Mouse (Mus musculus) heart, postnatal 4 days (tissue): ENCODE data around the gene Gmeb2. TPM values are rescaled to one million over a fixed set of nuclear protein-coding genes. Genes with fewer than 3 reads are reported as not detected.

Source experiments
- DNase-seq: peaks from one replicate; pipeline ENCODE4 v3.0.0; 2021
- total RNA-seq, 2 experiments: library from RNA; stranded (reverse); gene quantifications; 2 replicates each; pipeline ENCODE4 v1.2.3; 2021

The Gmeb2 gene
- total RNA-seq, 2 experiments from 2014 or later: 15.6 to 20.2 TPM

DNA sequence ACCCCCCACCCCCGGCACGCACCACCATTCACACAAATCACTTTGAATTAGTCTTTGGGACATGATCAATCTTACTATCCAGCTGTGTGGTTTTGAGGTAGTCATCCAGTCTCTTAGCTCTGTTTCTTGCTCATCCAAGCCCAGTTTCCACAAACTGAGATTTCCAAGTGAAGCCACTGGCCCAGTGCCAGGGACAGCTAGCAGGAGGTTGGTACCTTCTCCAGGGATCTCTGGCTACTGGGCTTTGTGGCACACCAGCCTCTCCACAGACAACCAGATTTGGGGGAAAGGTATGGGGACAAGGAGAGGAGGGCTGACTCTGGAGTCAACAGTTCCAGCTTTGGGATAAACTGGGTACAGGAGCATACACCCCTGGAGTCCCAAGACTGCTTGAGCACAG is 67.5 kb downstream of the Gmeb2 start:
- DNase-seq: no peak

- peak; percentile 81 for DNase-seq
Measured at GRCm38 (mm10) chr2:181219538-181220216, 68.2 kb downstream of the Gmeb2 start, which contains the start of gene Fndc11. TSS of gene Fndc11 (plus strand) at chr2:181220013.

DNA sequence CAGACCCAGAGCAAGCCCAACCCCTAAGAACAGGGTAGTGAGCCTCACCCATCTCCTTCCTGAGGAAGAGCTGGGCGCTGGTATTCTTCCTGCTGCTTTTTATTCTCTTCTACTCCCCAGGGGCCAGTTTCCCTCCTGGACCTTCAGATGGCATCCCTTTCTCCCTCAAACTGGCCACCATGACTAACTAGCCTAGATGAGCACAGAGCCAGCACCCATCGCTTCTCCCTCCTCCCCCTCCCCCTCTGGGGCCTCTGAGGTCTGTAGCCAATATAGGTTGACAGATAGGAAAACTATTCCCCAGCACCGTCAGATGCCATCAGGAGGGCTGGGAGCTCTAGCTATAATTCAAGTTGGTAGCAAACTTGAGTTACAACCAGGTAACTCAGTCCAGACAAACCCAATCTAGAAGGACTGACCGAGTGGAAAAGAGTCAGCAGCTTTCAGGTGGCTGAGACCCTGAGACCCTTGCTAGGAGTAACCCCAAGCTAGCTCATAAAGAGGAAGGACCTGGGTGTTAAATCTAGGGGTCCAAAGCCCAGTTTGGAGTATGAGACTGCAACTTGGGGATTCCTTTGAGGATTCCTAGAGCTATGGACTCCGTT is 68.9 kb downstream of the Gmeb2 start:
- DNase-seq: no peak

GRCm38 (mm10) chr2:181216037-181216436 is 71.8 kb downstream of the Gmeb2 start:
- DNase-seq: no peak

DNA sequence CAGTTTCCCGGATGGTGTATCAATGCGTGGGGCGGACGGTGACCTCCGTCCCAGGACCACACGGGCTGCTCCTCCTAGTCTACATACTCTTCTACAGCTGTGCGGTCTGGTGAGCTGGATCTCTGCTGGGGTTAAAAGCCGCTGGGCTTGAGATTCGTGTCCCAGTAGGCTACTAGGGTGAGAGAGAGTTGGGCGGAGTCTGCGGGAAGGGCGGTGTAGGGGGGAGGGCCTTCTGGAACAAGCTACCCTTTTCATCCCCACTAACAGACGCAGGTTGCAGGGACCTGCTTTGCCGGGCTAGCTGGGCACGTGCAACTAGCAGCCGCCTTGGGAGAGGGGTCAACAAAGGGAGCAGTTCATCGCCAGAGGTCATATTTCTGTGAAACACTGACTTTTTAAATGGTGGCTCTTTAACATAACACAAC is 74.8 kb downstream of the Gmeb2 start, which contains the start of gene Srms:
Gene Srms, minus strand, starts transcription at position 165 of the 425 bp plus-strand sequence.
- peak; percentile 25 for DNase-seq

GRCm38 (mm10) chr2:181212389-181213020 is 75.3 kb downstream of the Gmeb2 start:
- DNase-seq: no peak

DNA sequence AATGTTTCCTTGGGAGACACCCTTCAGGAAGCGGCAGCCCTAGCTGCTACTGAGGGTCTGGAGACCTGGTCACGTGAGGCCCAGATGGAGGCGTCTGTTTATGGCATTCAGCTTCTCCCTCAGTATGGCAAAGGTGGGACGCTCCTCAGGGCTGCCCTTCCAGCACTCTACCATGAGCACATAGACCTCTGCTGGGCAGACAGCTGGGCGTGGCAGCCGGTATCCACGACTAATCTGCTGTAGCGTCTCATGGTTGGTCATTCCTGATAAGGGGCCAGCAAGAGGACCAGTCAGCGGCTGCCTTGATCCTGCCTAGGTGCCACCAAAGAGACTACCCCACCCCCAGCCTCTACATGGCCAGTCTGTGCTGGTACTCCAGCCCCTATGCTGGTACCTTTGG is 81.7 kb downstream of the Gmeb2 start:
- no peak for DNase-seq

GRCm38 (mm10) chr2:181205678-181206077 is 82.2 kb downstream of the Gmeb2 start:
- DNase-seq: no peak

- no peak for DNase-seq
Measured at GRCm38 (mm10) chr2:181202886-181203285, 84.9 kb downstream of the Gmeb2 start.

GRCm38 (mm10) chr2:181202422-181202821 is 85.4 kb downstream of the Gmeb2 start, which contains the start of gene Ptk6:
TSS of gene Ptk6 (minus strand) at chr2:181202789.
- DNase-seq: no peak

DNA sequence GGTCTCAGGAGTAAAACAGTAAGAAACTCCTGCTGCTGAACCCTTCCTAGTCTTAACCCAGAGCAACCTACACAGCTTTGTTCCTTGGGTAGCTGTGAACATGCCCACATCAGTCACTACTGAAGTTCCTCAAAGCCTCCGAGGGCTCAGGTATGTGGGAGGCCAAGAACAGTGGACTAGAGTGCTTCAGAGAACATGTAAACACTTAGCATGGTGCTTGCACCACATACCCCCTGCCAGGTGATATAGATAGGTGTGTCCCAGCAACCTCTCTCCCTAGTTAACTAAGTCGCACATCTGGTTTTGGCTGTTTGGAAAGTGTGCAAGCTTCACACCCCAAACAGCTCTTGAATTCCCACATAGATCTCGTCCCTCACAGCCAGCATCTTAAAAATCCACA is 86.2 kb downstream of the Gmeb2 start:
- no peak for DNase-seq

Other genes starting within 250 kb of the Gmeb2 start
- gene Chrna4, start 244.5 kb downstream of the Gmeb2 start, total RNA-seq: under 1 TPM; 0.11 to 0.17 TPM
- gene Kcnq2, start 152.7 kb downstream of the Gmeb2 start, total RNA-seq: under 1 TPM in 1 of 2 experiments, not detected in 1; 0.29 TPM
- 100 to 1,000 TPM; 460 to 501 TPM for gene Eef1a2, start 131.0 kb downstream of the Gmeb2 start, total RNA-seq
- 10 to 100 TPM; 65.9 to 66.8 TPM for gene Ppdpf, start 100.8 kb downstream of the Gmeb2 start, total RNA-seq
- not detected for gene Ptk6, start 85.2 kb downstream of the Gmeb2 start, total RNA-seq
- under 1 TPM in 1 of 2 experiments, not detected in 1; 0.09 TPM for gene Srms, start 74.8 kb downstream of the Gmeb2 start, total RNA-seq
- gene Fndc11, start 68.0 kb downstream of the Gmeb2 start, total RNA-seq: not detected
- 1 to 10 TPM; 9.2 to 9.4 TPM for gene Helz2, start 46.0 kb downstream of the Gmeb2 start, total RNA-seq
- under 1 TPM; 0.24 to 0.47 TPM for gene Stmn3, start 26.5 kb upstream of the Gmeb2 start, total RNA-seq
- gene Rtel1, start 31.7 kb upstream of the Gmeb2 start, total RNA-seq: 10 to 100 TPM; 42.9 to 46.9 TPM
- gene Zgpat, start 76.9 kb upstream of the Gmeb2 start, total RNA-seq: 10 to 100 TPM; 20.7 to 22.8 TPM
- 10 to 100 TPM; 39.6 to 41.0 TPM for gene Arfrp1, start 77.4 kb upstream of the Gmeb2 start, total RNA-seq
- gene Lime1, start 92.0 kb upstream of the Gmeb2 start, total RNA-seq: 1 to 10 TPM; 8.8 to 8.9 TPM
- 10 to 100 TPM; 14.9 to 16.5 TPM for gene Zbtb46, start 171.4 kb upstream of the Gmeb2 start, total RNA-seq
- not detected for gene Abhd16b, start 205.2 kb upstream of the Gmeb2 start, total RNA-seq
- gene Tpd52l2, start 209.1 kb upstream of the Gmeb2 start, total RNA-seq: 10 to 100 TPM; 65.9 to 72.7 TPM
- 100 to 1,000 TPM; 111 to 119 TPM for gene Dnajc5, start 232.4 kb upstream of the Gmeb2 start, total RNA-seq